Mouse (Mus musculus) heart, embryonic 11.5 days (tissue): Measurements from ENCODE around the gene Sept11. TPM values are rescaled to one million over a fixed set of nuclear protein-coding genes. Genes with fewer than 3 reads are reported as not detected.
A peak's percentile ranks its signal among the peaks of the same experiment; 100 is the strongest.

Source experiments
- ATAC-seq: fragments of 200-750 bp; cut with Nextera tagmentation; replicated peaks from 2 replicates; pipeline ENCODE4 v1.8.0; 2017; ENCODE audit warnings: moderate library complexity; ENCODE audit not compliant: insufficient number of reproducible peaks, low FRiP score, low TSS enrichment
- H3K27ac ChIP-seq: fragments of 300-500 bp; sonication (generic); 2 replicates; pipeline ENCODE4 v1.5.1; 2014; ENCODE audit warnings: mild to moderate bottlenecking, low read depth, low read length
- H3K27me3 ChIP-seq: fragments of 300-500 bp; sonication (generic); 2 replicates; pipeline ENCODE4 v1.6.1; 2014; ENCODE audit warnings: mild to moderate bottlenecking, low read length, mixed read lengths; ENCODE audit not compliant: control insufficient read depth, insufficient read depth
- H3K36me3 ChIP-seq: fragments of 300-500 bp; sonication (generic); 2 replicates; pipeline ENCODE4 v1.6.1; 2014; ENCODE audit warnings: mild to moderate bottlenecking, low read length, moderate library complexity, mixed read lengths; ENCODE audit not compliant: control insufficient read depth, insufficient read depth
- H3K4me1 ChIP-seq: fragments of 300-500 bp; sonication (generic); 2 replicates; pipeline ENCODE4 v1.6.1; 2014; ENCODE audit warnings: low read length; ENCODE audit not compliant: control insufficient read depth, insufficient read depth
- H3K4me2 ChIP-seq: fragments of 300-500 bp; sonication (generic); 2 replicates; pipeline ENCODE4 v1.6.1; 2014; ENCODE audit warnings: mild to moderate bottlenecking, moderate library complexity
- H3K4me3 ChIP-seq: fragments of 300-500 bp; sonication (generic); 2 replicates; pipeline ENCODE4 v1.5.1; 2014; ENCODE audit warnings: low read depth, low read length
- H3K9ac ChIP-seq: fragments of 300-500 bp; sonication (generic); 2 replicates; pipeline ENCODE4 v1.6.1; 2014; ENCODE audit warnings: mild to moderate bottlenecking, low read depth, low read length, moderate library complexity
- H3K9me3 ChIP-seq: fragments of 300-500 bp; sonication (generic); replicated peaks from 2 replicates; pipeline ENCODE4 v1.6.1; 2016; ENCODE audit warnings: low read length; ENCODE audit not compliant: control insufficient read depth
- WGBS: fragments of 180-500 bp; shearing (Covaris S2); extraction: QIAGEN DNeasy Blood & Tissue Kit; methylation state at CpG from one replicate; pipeline ENCODE4 v1.1.7; 2014; ENCODE audit not compliant: insufficient replicate concordance; 5-methylcytosine and 5-hydroxymethylcytosine counted together
- polyA plus RNA-seq: library from polyadenylated mRNA; unstranded; fragments of >200 nt; fragmentation: Nextera tagmentation; extraction: Ambion mirVana; gene quantifications from 2 replicates; pipeline ENCODE4 v1.2.1, GENCODE M21; 2014

Gene Sept11
- polyA plus RNA-seq, 1 experiment from 2014 or later: 96.6 TPM

- Histone ChIP-seq H3K27me3 (no peaks in the 10 kb centered on the region), H3K4me2 (no peak overlapping the region), H3K9ac (no peak overlapping the region), H3K27ac (no peak overlapping the region), H3K36me3 (peaks cover 18% of the 10 kb centered on the region), H3K4me3 (no peak overlapping the region), H3K9me3 (no peaks in the 10 kb centered on the region), H3K4me1 (no peaks in the 10 kb centered on the region)
- 81% methylated on average over 6 of the region's 6 CpGs for WGBS
- ATAC-seq: no peak
Measured at GRCm38 (mm10) chr5:93183311-93183710, 90.1 kb downstream of the Sept11 start.

DNA sequence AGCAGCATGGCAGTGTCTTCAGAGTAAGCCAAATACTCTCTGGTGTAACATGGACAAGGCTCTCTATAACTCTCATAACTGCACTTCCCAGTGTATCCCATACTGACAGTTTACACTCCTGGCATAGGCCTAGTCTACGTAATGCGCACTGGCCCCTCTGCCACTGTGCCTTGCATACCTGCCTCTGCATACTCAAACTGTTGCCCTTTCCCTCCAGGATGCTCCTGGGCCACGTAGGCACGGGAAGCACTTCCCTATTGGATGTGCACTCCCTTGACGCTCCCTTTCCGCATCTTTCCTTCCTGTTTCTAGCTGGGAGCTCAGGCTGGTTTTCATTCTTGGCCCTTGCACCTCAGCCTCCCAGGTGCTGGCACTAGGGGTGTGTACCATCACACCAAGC, 91.3 kb downstream of the Sept11 start:
- H3K9ac ChIP-seq: no peak overlapping the region
- H3K36me3 ChIP-seq: peaks cover 20% of the 10 kb centered on the region
- H3K4me2 ChIP-seq: no peak overlapping the region
- H3K4me3 ChIP-seq: no peak overlapping the region
- H3K9me3 ChIP-seq: no peaks in the 10 kb centered on the region
- no peak overlapping the region for H3K27ac ChIP-seq
- no peak for ATAC-seq
- H3K27me3 ChIP-seq: no peaks in the 10 kb centered on the region
- H3K4me1 ChIP-seq: no peaks in the 10 kb centered on the region
- WGBS: 83% methylated on average over 6 of the region's 6 CpGs

- Histone ChIP-seq H3K4me3 (no peak overlapping the region), H3K9me3 (no peaks in the 10 kb centered on the region), H3K36me3 (peaks cover 16% of the 10 kb centered on the region), H3K4me1 (no peaks in the 10 kb centered on the region), H3K27ac (no peak overlapping the region), H3K27me3 (no peaks in the 10 kb centered on the region), H3K9ac (no peak overlapping the region), H3K4me2 (no peak overlapping the region)
- no peak for ATAC-seq
- WGBS: 81% methylated on average over 3 of the region's 3 CpGs
Measured at GRCm38 (mm10) chr5:93189607-93190006, 96.4 kb downstream of the Sept11 start.

DNA sequence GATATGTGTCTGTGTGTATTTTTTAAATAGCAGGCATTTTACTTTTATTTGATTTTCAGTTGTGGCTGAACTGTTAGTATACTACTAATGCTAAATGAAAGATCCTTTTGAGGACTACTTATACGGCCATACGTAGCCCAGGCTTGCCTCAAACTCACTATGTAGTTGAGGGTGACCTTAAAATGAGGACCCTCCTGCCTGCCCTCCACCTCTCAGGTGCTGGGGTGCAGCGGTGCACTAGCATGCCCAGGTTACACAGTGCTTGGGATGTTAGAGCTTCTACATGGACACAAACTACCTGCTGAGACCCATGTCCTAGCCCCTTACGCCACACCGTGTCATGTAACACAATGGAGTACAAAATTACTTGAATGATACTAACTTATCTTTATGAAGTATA, 97.2 kb downstream of the Sept11 start:
- no peak overlapping the region for H3K4me3 ChIP-seq
- H3K27me3 ChIP-seq: no peaks in the 10 kb centered on the region
- no peaks in the 10 kb centered on the region for H3K4me1 ChIP-seq
- H3K4me2 ChIP-seq: no peak overlapping the region
- peaks cover 16% of the 10 kb centered on the region for H3K36me3 ChIP-seq
- WGBS: 93% methylated on average over 5 of the region's 5 CpGs
- no peak overlapping the region for H3K27ac ChIP-seq
- H3K9ac ChIP-seq: no peak overlapping the region
- H3K9me3 ChIP-seq: no peaks in the 10 kb centered on the region
- ATAC-seq: no peak

DNA sequence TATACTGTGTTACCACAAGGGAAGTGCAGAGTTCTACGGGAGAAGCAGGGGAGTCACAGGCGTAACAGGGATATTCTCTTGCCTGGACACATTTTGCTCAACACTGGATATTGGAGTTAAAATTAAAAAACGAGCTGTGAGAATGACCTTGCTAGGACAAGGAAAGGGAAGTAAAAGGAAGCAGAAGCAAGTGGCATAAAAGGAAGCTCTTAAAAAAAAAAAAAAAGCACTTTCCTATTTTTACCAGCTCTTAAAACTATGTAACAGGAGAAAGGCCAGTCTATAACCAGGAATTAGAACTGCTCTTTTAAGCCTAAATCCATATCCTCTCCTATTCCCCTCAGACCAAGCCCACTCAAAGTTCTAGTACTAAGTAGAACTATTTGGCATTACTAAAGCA, 105.0 kb downstream of the Sept11 start:
- no peak for ATAC-seq
- Histone ChIP-seq H3K4me1 (no peaks in the 10 kb centered on the region), H3K36me3 (peaks cover 6% of the 10 kb centered on the region), H3K27me3 (no peaks in the 10 kb centered on the region), H3K9ac (no peak overlapping the region), H3K4me2 (no peak overlapping the region), H3K9me3 (no peaks in the 10 kb centered on the region), H3K4me3 (no peak overlapping the region), H3K27ac (no peak overlapping the region)
- WGBS: 87% methylated on average over 3 of the region's 3 CpGs

DNA sequence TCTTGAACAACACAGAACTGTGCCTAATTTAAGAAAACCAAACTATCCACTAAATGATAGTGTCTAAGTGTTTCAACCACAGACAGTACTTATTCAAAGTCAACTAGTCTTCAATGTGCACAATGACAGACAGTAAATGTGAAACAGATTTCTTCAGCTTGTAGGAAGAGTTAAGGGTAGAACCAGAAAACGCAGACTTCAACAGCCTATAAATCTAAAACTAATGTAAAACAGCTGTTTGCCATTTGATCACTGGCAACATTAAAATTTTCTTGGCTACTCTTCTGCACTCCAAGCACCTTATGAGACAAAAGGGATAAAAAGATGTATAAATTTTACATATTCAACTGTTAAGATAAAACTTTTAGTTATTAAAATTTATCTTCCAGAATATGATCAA, 107.9 kb downstream of the Sept11 start:
- no peaks in the 10 kb centered on the region for H3K9me3 ChIP-seq
- no peak overlapping the region for H3K4me3 ChIP-seq
- no peak overlapping the region for H3K27ac ChIP-seq
- H3K9ac ChIP-seq: no peak overlapping the region
- H3K4me2 ChIP-seq: no peak overlapping the region
- 83% methylated on average over 1 of the region's 1 CpGs for WGBS
- peaks cover 5% of the 10 kb centered on the region; the same call in 1 of the 2 replicates for H3K4me1 ChIP-seq
- no peaks in the 10 kb centered on the region for H3K27me3 ChIP-seq
- H3K36me3 ChIP-seq: peaks cover 6% of the 10 kb centered on the region
- no peak for ATAC-seq

- Histone ChIP-seq H3K4me1 (peaks cover 7% of the 10 kb centered on the region; the same call in 1 of the 2 replicates), H3K9ac (peak overlapping the region; percentile 98), H3K27me3 (no peaks in the 10 kb centered on the region), H3K27ac (peak overlapping the region; percentile 95), H3K4me3 (peak overlapping the region; percentile 97), H3K36me3 (peaks cover 2% of the 10 kb centered on the region), H3K9me3 (no peaks in the 10 kb centered on the region), H3K4me2 (peak overlapping the region; percentile 87)
- ATAC-seq: peak; percentile 67
- WGBS: under 1% methylated on average over 59 of the region's 63 CpGs
Measured at GRCm38 (mm10) chr5:93205371-93206108, 112.3 kb downstream of the Sept11 start.

GRCm38 (mm10) chr5:93206109-93207005, 113.1 kb downstream of the Sept11 start, which contains the start of the genes Ccni and 2010109A12Rik:
Gene Ccni, minus strand, starts transcription at chr5:93206495.
Gene 2010109A12Rik, plus strand, starts transcription at chr5:93206518.
- Histone ChIP-seq H3K9me3 (no peaks in the 10 kb centered on the region), H3K4me1 (peaks cover 7% of the 10 kb centered on the region; the same call in 1 of the 2 replicates), H3K27ac (peak within 1 kb of the TSS; percentile 95), H3K27me3 (no peaks in the 10 kb centered on the region), H3K4me2 (peak within 1 kb of the TSS; percentile 87), H3K36me3 (no peaks in the 10 kb centered on the region; the same call in 1 of the 2 replicates), H3K9ac (peak within 1 kb of the TSS; percentile 98), H3K4me3 (peak within 1 kb of the TSS; percentile 97)
- peak; percentile 97 for ATAC-seq
- under 1% methylated on average over 79 of the region's 79 CpGs for WGBS
